Mouse (Mus musculus) kidney, postnatal 4 days (tissue): ENCODE data around the gene Selenoo.

Source experiments
- DNase-seq, 2 experiments: peaks; one replicate each; pipeline ENCODE4 v3.0.0; 2021; ENCODE audit warnings: mixed read lengths in 2 of 2

Gene Selenoo

GRCm38 (mm10) chr15:89088607-89089247 is at the start of gene Selenoo:
Selenoo (plus strand) TSS chr15:89089084.
- peak; percentile 92 to 96 for DNase-seq

- no peak for DNase-seq
Observed at GRCm38 (mm10) chr15:89044381-89044780, 44.5 kb upstream of the Selenoo start.

- DNase-seq = no peak
Observed at GRCm38 (mm10) chr15:89046356-89046755, 42.5 kb upstream of the Selenoo start.

- no peak for DNase-seq
Observed at GRCm38 (mm10) chr15:89054666-89055065, 34.2 kb upstream of the Selenoo start.

GRCm38 (mm10) chr15:89058736-89059135 is 30.1 kb upstream of the Selenoo start:
- DNase-seq = no peak

- DNase-seq = peak in 1 of 2 experiments; percentile 30
Observed at GRCm38 (mm10) chr15:89059161-89059931, 29.5 kb upstream of the Selenoo start, which contains the start of gene Panx2. Panx2 (plus strand) TSS chr15:89059734.

- peak; percentile 50 to 65 for DNase-seq
Observed at GRCm38 (mm10) chr15:89060032-89060681, 28.7 kb upstream of the Selenoo start.

GRCm38 (mm10) chr15:89060811-89061460 is 27.9 kb upstream of the Selenoo start:
- no peak for DNase-seq

- no peak for DNase-seq
Observed at GRCm38 (mm10) chr15:89061761-89062517, 26.9 kb upstream of the Selenoo start.

- DNase-seq = no peak
Observed at GRCm38 (mm10) chr15:89062518-89062910, 26.4 kb upstream of the Selenoo start.

GRCm38 (mm10) chr15:89063001-89063400 is 25.9 kb upstream of the Selenoo start:
- DNase-seq = no peak

GRCm38 (mm10) chr15:89063536-89063935 is 25.3 kb upstream of the Selenoo start:
- no peak for DNase-seq

GRCm38 (mm10) chr15:89064891-89065290 is 24.0 kb upstream of the Selenoo start:
- no peak for DNase-seq

GRCm38 (mm10) chr15:89067609-89068008 is 21.3 kb upstream of the Selenoo start:
- DNase-seq = peak in 1 of 2 experiments; percentile 24

GRCm38 (mm10) chr15:89068226-89068625 is 20.7 kb upstream of the Selenoo start:
- DNase-seq = peak in 1 of 2 experiments; percentile 41

- no peak for DNase-seq
Observed at GRCm38 (mm10) chr15:89069336-89069840, 19.5 kb upstream of the Selenoo start.

- no peak for DNase-seq
Observed at GRCm38 (mm10) chr15:89070606-89071005, 18.3 kb upstream of the Selenoo start.

- no peak for DNase-seq
Observed at GRCm38 (mm10) chr15:89073993-89074603, 14.8 kb upstream of the Selenoo start.

- no peak for DNase-seq
Observed at GRCm38 (mm10) chr15:89074613-89075477, 14.0 kb upstream of the Selenoo start, which contains the start of gene Trabd. Trabd (plus strand) TSS chr15:89075124.

- peak; percentile 94 to 96 for DNase-seq
Observed at GRCm38 (mm10) chr15:89075478-89076147, 13.3 kb upstream of the Selenoo start.
